Mouse (Mus musculus) mesoderm, embryonic 11.5 days (tissue): Measurements from ENCODE around the gene Slc5a4a.

Source experiments
- DNase-seq: peaks from one replicate; pipeline ENCODE4 v3.0.0-alpha.2; 2012; ENCODE audit warnings: low read depth, low spot score

Slc5a4a gene

GRCm38 (mm10) chr10:76147278-76147677, at the start of gene Slc5a4a:
Gene Slc5a4a, plus strand, starts transcription at chr10:76147451.
- DNase-seq = no peak

- DNase-seq = no peak
These were observed 36.4 kb upstream of the Slc5a4a start, which contains the start of gene Slc5a4b for GRCm38 (mm10) chr10:76110861-76111260. Gene Slc5a4b, minus strand, starts transcription at chr10:76110961.

GRCm38 (mm10) chr10:76117966-76118365, 29.3 kb upstream of the Slc5a4a start:
- peak; percentile 55 for DNase-seq

GRCm38 (mm10) chr10:76118741-76119140, 28.5 kb upstream of the Slc5a4a start:
- peak; percentile 46 for DNase-seq

- peak; percentile 12 for DNase-seq
These were observed 27.0 kb upstream of the Slc5a4a start for GRCm38 (mm10) chr10:76120124-76120711.

GRCm38 (mm10) chr10:76121495-76121894, 25.8 kb upstream of the Slc5a4a start:
- no peak for DNase-seq

GRCm38 (mm10) chr10:76132506-76132905, 14.7 kb upstream of the Slc5a4a start:
- DNase-seq = no peak

DNA sequence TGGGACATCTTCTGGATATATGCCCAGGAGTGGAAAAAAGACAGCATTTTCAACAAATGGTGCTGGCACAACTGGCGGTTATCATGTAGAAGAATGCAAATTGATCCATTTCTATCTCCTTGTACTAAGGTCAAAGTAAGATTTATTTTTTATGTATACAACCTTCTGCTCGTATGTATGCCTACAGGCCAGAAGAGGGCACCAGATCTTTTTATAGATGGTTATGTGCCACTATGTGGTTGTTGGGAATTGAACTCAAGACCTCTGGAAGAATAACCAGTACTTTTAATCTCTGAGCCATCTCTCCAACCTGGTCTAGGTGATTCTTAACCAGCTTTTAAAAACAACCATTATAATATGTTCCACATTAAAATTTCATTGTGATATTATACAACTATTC, 10.9 kb upstream of the Slc5a4a start:
- no peak for DNase-seq

- DNase-seq = no peak
These were observed 405 bp upstream of the Slc5a4a start for GRCm38 (mm10) chr10:76146846-76147245.

DNA sequence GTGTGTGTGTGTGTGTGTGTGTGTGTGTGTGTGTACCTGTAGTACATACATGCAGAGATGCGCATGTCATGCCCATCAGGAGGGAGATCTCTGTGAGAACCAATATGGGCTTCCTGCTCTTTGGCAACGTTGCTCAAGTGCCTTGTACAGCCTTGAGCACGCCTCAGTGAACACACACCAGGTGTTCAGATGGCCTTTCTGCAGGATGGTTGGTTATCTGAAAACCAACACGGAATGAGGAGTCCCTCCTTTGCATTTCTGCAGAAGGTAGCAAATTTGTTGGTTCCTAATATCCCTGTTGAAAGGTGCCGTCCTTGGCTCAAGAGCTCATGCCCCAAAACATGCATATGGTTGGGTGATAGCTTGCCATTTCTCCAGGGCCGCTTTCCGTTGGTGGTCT, 8.7 kb downstream of the Slc5a4a start:
- no peak for DNase-seq

GRCm38 (mm10) chr10:76157528-76157927, 10.3 kb downstream of the Slc5a4a start:
- DNase-seq = no peak

DNA sequence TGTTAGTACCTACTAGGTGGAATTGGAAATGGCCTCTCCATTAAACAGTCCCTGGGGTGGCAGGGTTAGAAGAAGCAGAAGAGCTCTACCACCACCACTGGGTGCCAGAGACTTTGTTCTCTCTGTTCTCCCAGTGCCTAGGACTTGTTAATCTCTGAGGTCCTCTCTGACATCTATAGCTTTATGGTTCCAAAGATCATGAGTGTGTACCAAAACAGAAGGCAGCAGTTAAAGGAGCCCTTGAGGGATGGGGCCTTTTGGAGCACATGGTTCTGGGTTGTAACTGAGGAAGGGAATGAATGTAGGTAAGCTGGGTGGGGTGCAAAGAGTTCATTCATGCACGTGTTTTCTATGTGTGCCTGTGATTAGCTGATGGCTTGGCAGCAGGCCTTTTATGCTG, 10.8 kb downstream of the Slc5a4a start:
- DNase-seq = no peak

GRCm38 (mm10) chr10:76174899-76175298, 27.6 kb downstream of the Slc5a4a start:
- DNase-seq = no peak

DNA sequence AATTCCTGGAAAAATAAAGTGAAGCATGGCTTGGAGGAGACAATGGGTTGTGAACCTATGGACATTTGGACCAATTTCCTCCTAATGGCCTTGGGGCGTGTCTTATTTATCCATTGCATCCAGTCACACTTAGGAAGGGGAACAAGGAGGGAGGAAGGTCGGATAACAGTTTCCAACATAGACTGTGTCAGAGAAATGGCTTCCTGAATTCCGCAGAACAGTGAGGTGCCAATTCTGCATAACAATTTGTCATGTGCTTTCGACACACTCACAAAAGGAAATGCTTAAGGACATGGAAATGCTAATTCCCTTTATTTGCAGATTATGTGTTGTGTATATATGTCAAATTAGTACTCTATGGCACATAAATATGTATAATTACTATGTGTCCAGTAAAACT, 38.0 kb downstream of the Slc5a4a start:
- DNase-seq = no peak

DNA sequence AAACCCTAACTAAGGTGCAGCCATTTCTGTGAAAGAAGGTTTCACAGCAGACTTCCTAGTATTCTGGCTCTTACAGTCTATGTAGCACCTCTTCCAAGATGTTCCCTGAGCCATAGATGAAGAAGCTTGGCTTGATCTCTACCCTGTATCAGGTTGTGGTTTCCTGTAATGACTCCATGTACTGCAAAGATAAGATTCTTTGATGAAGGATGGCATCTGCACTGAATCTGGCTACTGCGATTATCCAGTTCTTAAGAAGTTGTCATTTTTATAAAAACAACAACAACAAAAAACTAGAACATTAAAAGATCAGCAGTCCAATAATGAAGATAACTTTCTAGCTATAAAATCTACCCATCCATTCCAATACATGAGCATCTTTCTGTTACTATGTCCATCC, 40.8 kb downstream of the Slc5a4a start:
- DNase-seq = no peak

DNA sequence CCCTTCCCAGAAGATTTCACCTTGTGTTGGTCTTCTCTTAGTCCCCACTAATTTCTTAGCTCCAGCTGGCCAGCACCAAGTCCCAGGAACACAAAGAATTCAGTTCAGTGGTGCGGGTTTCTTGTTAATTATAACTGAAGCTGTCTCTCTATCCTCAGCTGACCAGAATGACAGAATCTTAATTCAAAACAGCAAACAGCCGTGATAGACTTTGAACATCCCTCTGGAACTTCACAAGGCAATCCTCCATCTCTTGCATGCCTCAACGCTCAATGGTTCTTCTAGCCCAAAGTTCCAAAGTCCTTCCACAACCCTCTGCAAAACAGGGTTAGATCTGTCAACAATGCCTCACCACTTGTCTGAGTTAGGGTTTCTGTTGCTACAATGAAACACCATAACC, 54.2 kb downstream of the Slc5a4a start:
- no peak for DNase-seq

- DNase-seq = peak; percentile 79
These were observed 54.7 kb downstream of the Slc5a4a start for GRCm38 (mm10) chr10:76201978-76202377.

GRCm38 (mm10) chr10:76203798-76204283, 56.6 kb downstream of the Slc5a4a start:
- peak; percentile 27 for DNase-seq

DNA sequence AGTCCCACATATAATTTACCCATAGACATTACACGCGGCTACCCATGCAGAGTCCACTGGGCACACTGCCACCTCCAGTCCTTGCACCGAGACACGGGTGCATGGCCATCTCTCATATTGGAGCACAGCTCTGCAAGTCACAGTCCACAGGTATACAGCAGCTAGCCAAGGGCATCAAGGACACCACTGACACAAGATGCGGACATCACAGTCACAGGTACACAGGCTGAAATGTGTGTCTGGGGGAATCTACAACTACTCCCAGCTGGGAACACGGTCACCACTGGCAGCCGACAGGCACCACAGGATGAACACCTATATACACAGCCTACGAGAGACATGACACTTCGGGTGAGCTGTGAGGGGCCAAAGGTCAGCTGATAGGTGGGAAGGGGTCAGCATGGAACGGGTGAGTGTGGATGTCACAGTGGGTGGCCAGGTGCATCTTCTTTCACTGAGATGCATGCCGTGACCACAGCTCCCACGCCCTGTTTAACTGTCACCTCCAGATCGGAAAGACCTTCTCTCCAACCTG, 60.1 kb downstream of the Slc5a4a start:
- DNase-seq = no peak

DNA sequence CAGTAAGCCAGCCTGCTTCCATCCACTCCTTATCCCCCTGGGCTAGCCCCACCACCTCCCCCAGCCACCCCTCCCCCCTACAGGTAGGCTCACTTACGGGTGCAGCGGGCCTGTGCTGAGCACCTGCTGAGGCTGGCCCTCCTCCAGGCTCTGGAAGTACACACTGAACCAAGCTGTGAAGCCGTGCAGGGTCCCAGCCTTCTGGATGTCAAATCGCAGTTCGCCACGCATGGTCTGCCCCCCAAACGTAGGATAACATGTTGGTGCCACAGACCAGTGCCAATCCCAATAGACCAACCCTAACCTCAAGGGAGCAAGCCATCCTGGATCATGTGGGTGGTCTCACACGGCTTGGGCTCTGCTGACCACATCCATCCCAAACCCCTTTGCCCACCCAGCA, 62.0 kb downstream of the Slc5a4a start:
- DNase-seq = no peak

DNA sequence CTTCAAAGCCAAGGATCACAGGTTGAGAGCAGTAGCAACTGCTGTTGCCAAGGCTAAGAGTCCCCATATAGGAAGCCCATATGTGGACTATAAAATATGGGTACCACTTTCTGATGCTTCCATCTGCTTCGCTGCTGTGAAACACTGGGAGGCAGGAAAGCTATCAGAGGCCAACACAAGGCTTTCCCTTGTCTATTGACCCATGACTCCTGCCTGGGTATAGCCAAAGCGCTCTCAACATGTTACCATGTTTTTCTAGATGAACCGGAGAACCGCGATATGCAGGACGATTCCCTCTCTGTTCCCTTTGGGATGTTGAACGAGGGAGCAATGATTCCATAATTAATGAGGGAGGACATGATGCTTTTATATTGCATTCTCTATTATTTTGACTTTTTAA, 63.6 kb downstream of the Slc5a4a start:
- no peak for DNase-seq

- DNase-seq = no peak
These were observed 64.9 kb downstream of the Slc5a4a start for GRCm38 (mm10) chr10:76212121-76212520.

DNA sequence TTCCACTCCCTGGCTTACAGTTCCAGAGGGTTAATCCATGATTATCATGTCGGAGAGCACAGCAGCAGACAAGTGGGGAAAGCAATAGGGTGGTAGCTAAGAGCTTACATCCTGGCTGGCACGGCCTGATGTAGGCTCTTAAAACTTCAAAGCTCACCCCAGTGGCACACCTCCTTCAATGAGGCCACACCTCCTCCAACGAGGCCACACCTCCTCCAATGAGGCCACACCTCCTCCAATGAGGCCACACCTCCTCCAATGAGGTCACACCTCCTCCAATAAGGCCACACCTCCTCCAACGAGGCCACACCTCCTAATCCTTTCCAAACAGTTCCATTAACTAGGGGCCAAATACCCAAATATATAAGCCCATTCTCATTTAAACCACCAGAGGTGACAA, 66.9 kb downstream of the Slc5a4a start:
- no peak for DNase-seq

DNA sequence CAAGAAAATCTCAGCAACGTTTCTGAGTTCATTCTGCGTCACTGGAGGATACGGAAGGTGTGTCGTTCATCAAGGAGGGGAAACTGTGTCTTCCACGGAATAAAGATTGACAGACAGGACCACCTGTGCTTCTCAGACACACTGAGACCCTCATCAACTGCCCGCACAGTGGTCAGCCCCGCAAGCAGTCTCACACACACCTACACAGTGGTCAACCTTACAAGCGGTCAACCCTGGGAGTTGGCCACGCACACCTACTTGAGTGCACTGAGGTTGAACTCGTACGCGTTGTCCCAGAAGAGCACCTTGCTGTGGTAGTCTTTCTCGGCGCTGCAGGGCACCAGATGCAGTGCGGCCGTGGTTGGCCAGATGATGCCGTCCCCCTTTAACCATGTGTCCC, 69.8 kb downstream of the Slc5a4a start:
- no peak for DNase-seq
